Mouse (Mus musculus) C2C12 (cell line): ENCODE measurements at regions not wholly inside any gene's neighbourhood (a gene's known extent, or its start where the extent isn't known, plus 50 kb on each side); places are given as distances from the start of the nearest gene placed in this dataset.

Experiments used
- CTCF ChIP-seq: IDR thresholded peaks from one replicate; pipeline ENCODE4 v1.5.1; 2011; ENCODE audit not compliant: control insufficient read depth, insufficient read depth, insufficient read length
- MAX ChIP-seq: IDR thresholded peaks from one replicate; pipeline ENCODE4 v1.6.1; 2011; ENCODE audit warnings: mild to moderate bottlenecking, control low read depth
- MYOG ChIP-seq: IDR thresholded peaks from one replicate; pipeline ENCODE4 v1.6.1; 2011; ENCODE audit not compliant: control insufficient read depth, insufficient read length; ENCODE audit errors: extremely low read depth

- no peak for TF ChIP-seq CTCF
- no peak for TF ChIP-seq MAX
- TF ChIP-seq MYOG, result no peak
Observed at GRCm38 (mm10) chr11:52594092-52594491, 170.3 kb upstream of the Fstl4 start.
